Mouse (Mus musculus) hindbrain, embryonic 11.5 days (tissue): Measurements from ENCODE around the gene Ebna1bp2. TPM values are rescaled to one million over a fixed set of nuclear protein-coding genes. Genes with fewer than 3 reads are reported as not detected.

Experiments used
- ATAC-seq: fragments of 200-750 bp; cut with Nextera tagmentation; 2 replicates; pipeline ENCODE4 v1.8.0; 2017; ENCODE audit warnings: mild to moderate bottlenecking, moderate TSS enrichment, moderate library complexity; ENCODE audit not compliant: low FRiP score
- DNase-seq: peaks from one replicate; pipeline ENCODE4 v3.0.0-alpha.2; 2015; ENCODE audit warnings: low spot score
- H3K27ac ChIP-seq: fragments of 300-500 bp; sonication (generic); 2 replicates; pipeline ENCODE4 v1.5.1; 2014; ENCODE audit warnings: mild to moderate bottlenecking, low read depth, low read length
- H3K27me3 ChIP-seq: fragments of 300-500 bp; sonication (generic); 2 replicates; pipeline ENCODE4 v1.6.1; 2014; ENCODE audit warnings: mild to moderate bottlenecking, low read length, moderate library complexity, mixed read lengths; ENCODE audit not compliant: control insufficient read depth, insufficient read depth
- H3K36me3 ChIP-seq: fragments of 300-500 bp; sonication (generic); 2 replicates; pipeline ENCODE4 v1.6.1; 2014; ENCODE audit warnings: mild to moderate bottlenecking, low read length, moderate library complexity, mixed read lengths; ENCODE audit not compliant: control insufficient read depth, insufficient read depth
- H3K4me1 ChIP-seq: fragments of 300-500 bp; sonication (generic); replicated peaks from 2 replicates; pipeline ENCODE4 v1.6.1; 2014; ENCODE audit warnings: low read length, mixed read lengths; ENCODE audit not compliant: control insufficient read depth, insufficient read depth
- H3K4me2 ChIP-seq: fragments of 300-500 bp; sonication (generic); replicated peaks from 2 replicates; pipeline ENCODE4 v1.6.1; 2014; ENCODE audit warnings: mild to moderate bottlenecking, low read depth, low read length
- H3K4me3 ChIP-seq: fragments of 300-500 bp; sonication (generic); 2 replicates; pipeline ENCODE4 v1.5.1; 2014; ENCODE audit warnings: low read depth, low read length
- H3K9ac ChIP-seq: fragments of 300-500 bp; sonication (generic); 2 replicates; pipeline ENCODE4 v1.6.1; 2014; ENCODE audit warnings: low read depth, low read length
- H3K9me3 ChIP-seq: fragments of 300-500 bp; sonication (generic); 2 replicates; pipeline ENCODE4 v1.6.1; 2016; ENCODE audit warnings: low read length; ENCODE audit not compliant: control insufficient read depth
- WGBS: fragments of 180-500 bp; shearing (Covaris S2); extraction: QIAGEN DNeasy Blood & Tissue Kit; methylation state at CpG from one replicate; pipeline ENCODE4 v1.1.7; 2014; 5-methylcytosine and 5-hydroxymethylcytosine counted together
- polyA plus RNA-seq: library from polyadenylated mRNA; unstranded; fragments of >200 nt; fragmentation: Nextera tagmentation; extraction: Ambion mirVana; gene quantifications from 2 replicates; pipeline ENCODE4 v1.2.1, GENCODE M21; 2014

Gene Ebna1bp2
- polyA plus RNA-seq = 192 and 193 TPM in 2 replicates

GRCm38 (mm10) chr4:118620279-118620966, at the start of gene Ebna1bp2, which contains the start of gene Cfap57:
TSS of gene Ebna1bp2 (plus strand) at chr4:118620799.
TSS of gene Cfap57 (minus strand) at chr4:118620777.
- H3K4me3 ChIP-seq = peak within 1 kb of the TSS; percentile 86
- H3K9ac ChIP-seq = peak within 1 kb of the TSS; percentile 67
- H3K27me3 ChIP-seq = no peaks in the 10 kb centered on the region
- under 1% methylated on average over 32 of the region's 41 CpGs for WGBS
- DNase-seq = peak; percentile 96
- H3K36me3 ChIP-seq = peaks cover 9% of the 10 kb centered on the region; the same call in 1 of the 2 replicates
- ATAC-seq = peak; percentile 95
- peak within 1 kb of the TSS; percentile 93 for H3K4me2 ChIP-seq
- H3K9me3 ChIP-seq = no peaks in the 10 kb centered on the region
- H3K27ac ChIP-seq = no peak within 1 kb of the TSS
- H3K4me1 ChIP-seq = no peaks in the 10 kb centered on the region

GRCm38 (mm10) chr4:118571441-118571840, 49.2 kb upstream of the Ebna1bp2 start:
- no peak overlapping the region for H3K4me3 ChIP-seq
- H3K4me1 ChIP-seq = no peaks in the 10 kb centered on the region
- H3K9me3 ChIP-seq = no peaks in the 10 kb centered on the region
- DNase-seq (no peak), ATAC-seq (no peak)
- H3K27me3 ChIP-seq = 0 out of 2 replicates have a peak, but pooled peaks cover 3% of the 10 kb centered on the region
- H3K4me2 ChIP-seq = no peak overlapping the region
- H3K9ac ChIP-seq = no peak overlapping the region
- no peaks in the 10 kb centered on the region for H3K36me3 ChIP-seq
- 85% methylated on average over 14 of the region's 15 CpGs for WGBS
- H3K27ac ChIP-seq = no peak overlapping the region

GRCm38 (mm10) chr4:118576097-118576496, 44.5 kb upstream of the Ebna1bp2 start:
- ATAC-seq = peak; percentile 30; the same call in 1 of the 2 replicates
- WGBS = 10% methylated on average over 6 of the region's 6 CpGs
- Histone ChIP-seq H3K4me2 (no peak overlapping the region), H3K9ac (no peak overlapping the region), H3K27me3 (peaks cover 3% of the 10 kb centered on the region; the same call in 1 of the 2 replicates), H3K9me3 (no peaks in the 10 kb centered on the region), H3K27ac (no peak overlapping the region), H3K4me1 (no peaks in the 10 kb centered on the region), H3K36me3 (no peaks in the 10 kb centered on the region), H3K4me3 (no peak overlapping the region)
- peak; percentile 95 for DNase-seq

DNA sequence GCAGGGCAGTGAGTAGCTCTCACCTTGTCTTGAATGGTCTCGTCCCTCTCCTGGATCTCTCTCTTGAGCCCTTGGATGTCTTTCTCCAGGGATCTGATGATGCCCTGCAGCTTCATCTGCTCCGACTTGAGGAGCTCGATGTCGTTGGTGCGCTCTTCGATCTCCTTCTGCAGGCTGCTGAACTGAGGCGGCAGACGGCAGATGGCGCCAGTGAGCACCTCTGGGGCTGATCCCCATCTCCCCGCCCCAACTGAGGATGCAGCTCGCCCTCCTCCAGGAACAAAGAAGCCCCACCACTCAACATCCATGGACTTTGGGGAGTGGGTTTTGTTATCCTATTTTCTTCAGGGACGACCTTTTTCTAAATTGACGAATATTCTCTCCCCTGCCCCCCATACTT, 41.3 kb upstream of the Ebna1bp2 start:
- DNase-seq = peak; percentile 62
- no peak overlapping the region for H3K9ac ChIP-seq
- 46% methylated on average over 13 of the region's 13 CpGs for WGBS
- no peaks in the 10 kb centered on the region for H3K4me1 ChIP-seq
- H3K4me3 ChIP-seq = no peak overlapping the region
- H3K36me3 ChIP-seq = no peaks in the 10 kb centered on the region
- H3K9me3 ChIP-seq = no peaks in the 10 kb centered on the region
- no peak overlapping the region for H3K4me2 ChIP-seq
- H3K27ac ChIP-seq = no peak overlapping the region
- ATAC-seq = no peak
- no peaks in the 10 kb centered on the region; the same call in 1 of the 2 replicates for H3K27me3 ChIP-seq

DNA sequence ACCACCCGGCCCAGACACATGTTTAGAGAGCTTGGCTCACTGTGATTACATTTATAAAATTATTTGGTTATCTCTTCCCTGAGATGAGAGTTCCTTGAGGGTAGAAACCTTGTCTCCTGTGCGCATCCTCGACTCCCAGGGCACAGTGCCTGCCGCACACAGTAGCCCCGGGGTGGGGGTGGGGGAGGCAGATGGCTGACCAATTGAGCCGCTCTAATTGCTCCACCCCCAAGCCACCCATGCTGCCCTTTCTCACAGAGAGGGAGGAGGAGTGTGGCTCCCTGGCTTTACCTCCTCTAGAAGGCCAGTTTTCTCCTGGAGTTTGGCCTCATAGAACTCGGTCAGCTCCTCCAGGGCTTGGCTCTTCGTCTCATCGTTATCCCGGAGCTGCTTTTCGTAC, 39.1 kb upstream of the Ebna1bp2 start:
- no peak overlapping the region for H3K4me2 ChIP-seq
- 0 out of 2 replicates have a peak, but pooled peaks have one; percentile 57 for ATAC-seq
- no peaks in the 10 kb centered on the region for H3K9me3 ChIP-seq
- WGBS = 40% methylated on average over 11 of the region's 11 CpGs
- no peaks in the 10 kb centered on the region for H3K4me1 ChIP-seq
- no peak overlapping the region for H3K9ac ChIP-seq
- H3K27ac ChIP-seq = no peak overlapping the region
- H3K27me3 ChIP-seq = no peaks in the 10 kb centered on the region; the same call in 1 of the 2 replicates
- DNase-seq = peak; percentile 32
- H3K4me3 ChIP-seq = no peak overlapping the region
- no peaks in the 10 kb centered on the region for H3K36me3 ChIP-seq

DNA sequence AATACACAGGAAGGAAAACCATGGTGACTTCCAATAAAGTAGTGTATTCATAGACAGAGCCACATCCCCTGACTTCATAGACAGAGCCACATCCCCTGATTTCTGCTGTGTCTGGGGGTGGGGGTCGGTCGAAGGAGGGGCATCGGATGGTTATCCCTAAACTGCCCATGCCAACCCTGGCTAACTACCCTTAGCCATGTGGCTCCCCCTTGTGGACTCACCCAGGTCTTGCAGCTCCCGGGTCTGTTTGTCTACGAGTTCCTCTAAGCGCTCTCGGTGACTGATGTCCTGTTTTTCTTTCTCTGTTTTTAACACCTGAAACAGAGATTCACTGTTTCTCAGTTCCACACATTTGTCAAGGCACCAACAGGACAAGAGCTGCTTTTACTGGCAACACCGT, 38.0 kb upstream of the Ebna1bp2 start:
- H3K36me3 ChIP-seq = no peaks in the 10 kb centered on the region
- H3K27ac ChIP-seq = no peak overlapping the region
- DNase-seq (no peak), ATAC-seq (no peak)
- H3K27me3 ChIP-seq = no peaks in the 10 kb centered on the region
- H3K4me3 ChIP-seq = no peak overlapping the region
- H3K4me2 ChIP-seq = no peak overlapping the region
- H3K9me3 ChIP-seq = no peaks in the 10 kb centered on the region
- no peaks in the 10 kb centered on the region for H3K4me1 ChIP-seq
- 95% methylated on average over 8 of the region's 8 CpGs for WGBS
- H3K9ac ChIP-seq = no peak overlapping the region

DNA sequence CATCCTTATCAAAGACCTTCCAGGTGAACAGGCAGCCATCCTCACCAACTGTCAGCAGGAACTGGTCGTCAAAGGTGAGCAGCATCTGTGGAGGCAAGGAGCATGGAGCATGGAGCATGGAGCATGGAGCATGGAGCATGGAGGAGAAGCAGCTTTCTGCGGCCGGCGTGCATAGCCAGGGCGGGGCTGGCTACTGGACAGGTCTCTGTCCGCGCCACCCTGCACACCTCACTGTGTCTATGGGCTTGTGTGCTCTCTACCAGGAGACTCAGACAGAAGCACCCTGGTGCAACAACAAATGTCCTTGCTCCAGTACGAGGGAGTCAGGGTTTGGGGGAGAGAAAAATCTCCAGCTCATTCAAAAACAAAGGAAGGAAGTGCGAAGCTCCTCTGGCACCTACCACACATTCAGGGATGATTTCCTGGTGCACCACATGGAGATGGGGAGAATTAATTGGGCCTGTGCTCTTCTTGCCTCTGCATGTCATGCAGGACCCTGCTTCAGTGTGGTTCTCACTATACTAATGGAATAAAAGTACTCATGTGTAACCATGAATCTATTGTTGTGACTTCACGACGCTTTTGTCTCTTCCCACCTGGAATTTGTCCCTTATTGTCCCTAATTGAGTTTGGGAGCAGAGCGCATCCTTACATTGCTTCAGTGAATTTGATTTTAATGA, 31.4 kb upstream of the Ebna1bp2 start:
- Histone ChIP-seq H3K27me3 (no peaks in the 10 kb centered on the region), H3K4me1 (no peaks in the 10 kb centered on the region), H3K27ac (no peak overlapping the region), H3K4me3 (no peak overlapping the region), H3K9me3 (no peaks in the 10 kb centered on the region), H3K9ac (peak overlapping the region; percentile 19; the same call in 1 of the 2 replicates), H3K36me3 (no peaks in the 10 kb centered on the region), H3K4me2 (no peak overlapping the region)
- WGBS = 69% methylated on average over 12 of the region's 12 CpGs
- DNase-seq (no peak), ATAC-seq (no peak)

DNA sequence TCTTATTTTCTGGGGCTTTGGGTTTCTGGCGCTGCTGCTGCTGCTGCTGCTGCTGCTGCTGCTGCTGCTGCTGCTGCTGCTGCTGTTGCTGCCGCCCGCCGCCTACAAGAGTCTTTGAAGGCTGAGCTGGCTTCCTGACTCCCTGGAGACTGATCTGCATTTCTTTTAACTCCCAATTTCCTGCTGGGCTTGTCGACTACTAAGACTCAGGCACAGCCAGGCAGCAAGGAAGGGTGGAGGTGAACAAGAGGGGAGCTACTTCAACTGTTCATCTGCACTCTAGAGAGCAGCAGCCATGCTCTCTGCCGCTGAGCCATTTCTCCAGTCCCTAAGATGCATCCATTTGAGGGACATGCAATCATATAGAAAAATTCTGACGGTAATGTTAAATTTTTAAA, 30.9 kb upstream of the Ebna1bp2 start:
- Histone ChIP-seq H3K9me3 (no peaks in the 10 kb centered on the region), H3K27me3 (no peaks in the 10 kb centered on the region), H3K4me1 (no peaks in the 10 kb centered on the region), H3K9ac (peak overlapping the region; percentile 19; the same call in 1 of the 2 replicates), H3K27ac (no peak overlapping the region), H3K4me3 (no peak overlapping the region), H3K36me3 (no peaks in the 10 kb centered on the region), H3K4me2 (no peak overlapping the region)
- ATAC-seq = no peak
- WGBS = 7% methylated on average over 7 of the region's 7 CpGs
- DNase-seq = peak; percentile 28
